Mouse (Mus musculus) B cell, adult 2 months (primary cell): ENCODE results near the gene Xrcc4.
A peak's percentile ranks its signal among the peaks of the same experiment; 100 is the strongest.
"Not testable (repeated sequence)": the region's sequence is repeated elsewhere in the genome, so short reads cannot be mapped to it uniquely, and the experiment has no call there.

Source experiments
- DNase-seq, 2 experiments: peaks; one replicate each; pipeline ENCODE4 v3.0.0; 2022

The Xrcc4 gene

DNA sequence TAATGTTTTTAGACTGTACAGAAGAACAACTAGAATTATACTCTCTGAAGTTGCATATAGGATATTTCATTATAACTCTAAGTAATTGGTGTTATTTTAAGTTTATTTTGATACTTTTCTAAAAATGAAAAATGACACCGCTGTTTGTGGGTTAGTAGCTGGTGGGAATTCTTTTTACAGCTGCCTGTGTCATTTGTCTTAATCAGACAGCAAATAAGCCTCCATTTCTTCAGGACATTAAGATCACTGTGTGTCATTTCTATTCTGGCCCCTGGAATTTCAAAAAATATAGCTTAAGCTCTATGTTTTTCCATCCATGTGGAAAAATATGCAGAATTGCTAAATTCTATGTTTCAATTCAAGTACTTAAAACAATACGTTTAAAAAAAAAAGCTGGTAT lies 287.5 kb downstream of the Xrcc4 start:
- no peak for DNase-seq

DNA sequence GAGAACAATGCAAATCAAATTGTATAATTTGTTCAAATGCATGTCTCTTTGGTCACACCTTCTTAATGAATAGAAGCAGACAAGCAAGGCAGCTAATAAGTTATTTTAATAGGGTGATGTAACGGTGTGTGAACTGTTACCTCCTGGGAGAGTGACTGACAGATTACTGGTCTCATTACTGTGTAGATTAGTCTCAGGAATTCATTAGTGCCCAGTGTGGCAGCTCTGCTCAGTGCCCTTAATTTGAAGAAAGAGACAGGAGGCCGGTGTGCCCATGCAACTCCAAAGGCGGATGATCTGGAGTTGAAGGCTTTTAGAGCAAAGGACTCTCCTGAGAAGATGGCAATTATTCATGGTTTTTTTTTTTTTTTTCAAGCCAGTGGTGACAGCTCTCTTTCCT lies 291.7 kb downstream of the Xrcc4 start:
- no peak for DNase-seq

DNA sequence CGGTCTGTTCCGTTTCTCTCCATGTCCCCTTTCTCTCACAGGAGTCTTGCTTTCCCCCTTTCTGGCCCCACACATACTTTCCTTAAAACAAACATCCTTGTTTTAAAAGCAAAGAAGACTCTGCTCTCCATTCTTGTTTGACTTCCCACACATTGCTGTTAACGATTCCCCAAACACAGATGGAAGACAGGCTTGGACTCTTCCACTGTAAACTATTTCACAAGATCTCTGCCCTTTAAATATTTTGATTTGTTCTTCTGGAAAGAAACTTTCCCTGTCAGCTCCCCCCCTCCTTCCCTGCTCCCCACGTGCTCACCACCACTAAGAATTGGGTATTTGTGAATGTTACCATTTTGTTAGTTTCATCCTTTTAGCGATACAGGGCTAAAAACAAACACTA lies 297.9 kb downstream of the Xrcc4 start:
- DNase-seq: no peak

DNA sequence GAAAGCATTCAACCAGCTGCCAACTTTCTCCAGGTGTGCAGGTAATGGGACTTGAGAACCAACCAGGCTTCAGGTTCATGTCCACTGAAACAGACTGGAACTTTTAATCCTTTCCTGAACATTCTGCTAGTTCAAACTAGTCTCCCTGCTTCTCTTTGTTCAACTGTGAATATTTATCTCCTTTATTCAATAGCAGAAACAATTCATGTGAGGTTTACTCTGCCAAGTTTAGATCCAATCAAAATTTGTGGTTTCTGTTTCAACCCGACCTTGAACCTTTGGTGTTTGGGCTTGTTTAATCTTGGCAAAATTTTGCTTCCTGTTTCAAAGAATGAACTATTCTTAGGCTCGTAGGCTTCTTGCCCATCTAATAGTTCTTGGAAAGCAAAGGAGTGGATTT lies 306.5 kb downstream of the Xrcc4 start:
- DNase-seq: no peak

GRCm38 (mm10) chr13:89780276-89780675 lies 309.1 kb downstream of the Xrcc4 start:
- no peak for DNase-seq

DNA sequence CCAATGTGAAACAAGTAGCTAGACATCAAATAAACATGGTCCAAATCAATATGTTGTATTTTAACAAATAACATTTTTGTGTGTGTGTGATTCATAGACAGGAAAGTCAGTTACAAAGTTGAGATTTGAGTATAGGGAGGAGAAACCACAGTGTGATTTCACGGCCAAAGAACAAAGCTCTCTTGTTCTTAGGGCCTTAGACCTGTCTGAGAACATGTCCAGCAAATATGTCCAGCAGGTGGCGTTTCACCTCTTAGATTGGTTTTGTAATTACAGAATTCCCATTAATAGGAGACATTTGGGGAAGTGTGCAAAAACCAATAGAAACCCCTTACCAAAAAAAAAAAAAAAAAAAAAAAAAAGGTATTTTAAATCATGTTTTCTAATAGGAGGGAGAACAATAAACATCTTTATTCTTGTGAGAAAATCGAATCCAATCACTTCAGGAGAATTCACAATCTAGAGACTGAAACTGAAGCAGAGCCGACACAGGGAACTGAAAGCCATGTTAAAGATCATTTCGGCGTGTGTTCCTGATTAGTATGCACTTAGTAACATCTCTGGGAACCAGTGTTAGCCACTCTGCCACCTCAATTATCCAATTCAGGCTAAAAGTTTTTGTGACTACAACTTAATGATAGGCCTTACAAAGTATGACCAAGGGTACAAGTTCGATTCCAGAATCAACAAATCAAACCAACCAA lies 310.0 kb downstream of the Xrcc4 start:
- peak; percentile 25 to 33 for DNase-seq

- no peak for DNase-seq
Measured at GRCm38 (mm10) chr13:89777764-89778163, 311.6 kb downstream of the Xrcc4 start.

DNA sequence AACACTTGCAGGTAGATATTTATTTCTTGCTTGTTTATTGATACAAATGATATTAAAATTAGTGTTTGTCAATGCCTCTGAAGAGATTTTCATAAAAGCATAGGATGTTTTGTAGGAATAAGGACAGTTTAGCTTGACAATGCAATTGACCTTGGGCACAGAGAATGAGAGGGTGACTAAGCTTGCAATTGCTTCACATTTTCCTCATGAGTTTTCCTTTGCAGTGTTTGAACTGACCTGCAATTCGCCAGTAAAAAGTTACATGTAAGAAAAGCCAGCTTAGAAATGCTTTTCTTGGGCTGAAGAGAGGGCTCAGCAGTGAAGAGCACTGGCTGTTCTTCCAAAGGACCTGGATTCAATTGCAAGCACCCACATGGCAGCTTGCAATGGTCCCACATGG lies 312.3 kb downstream of the Xrcc4 start:
- DNase-seq: no peak

DNA sequence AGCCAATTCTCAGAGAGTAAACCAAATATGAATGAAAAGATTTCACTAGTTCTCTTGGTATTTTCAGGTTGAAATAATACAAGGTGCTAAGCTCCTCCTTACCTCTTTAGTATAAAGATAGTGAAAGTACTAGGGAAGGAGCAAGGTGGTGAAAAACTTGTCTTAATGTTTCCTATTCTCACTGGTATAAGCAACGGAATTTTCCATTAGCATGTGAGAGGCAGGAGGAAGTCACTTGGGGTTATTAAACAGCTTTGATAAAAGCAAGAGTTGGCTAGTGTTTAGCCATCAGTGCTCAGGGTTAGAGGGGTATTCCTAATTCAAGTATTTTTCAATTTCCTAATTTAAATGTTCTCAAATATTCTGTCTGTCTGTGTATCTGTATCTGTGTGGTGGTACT lies 322.9 kb downstream of the Xrcc4 start:
- no peak for DNase-seq

- DNase-seq: no peak
Measured at GRCm38 (mm10) chr13:89765966-89766365, 323.4 kb downstream of the Xrcc4 start.

DNA sequence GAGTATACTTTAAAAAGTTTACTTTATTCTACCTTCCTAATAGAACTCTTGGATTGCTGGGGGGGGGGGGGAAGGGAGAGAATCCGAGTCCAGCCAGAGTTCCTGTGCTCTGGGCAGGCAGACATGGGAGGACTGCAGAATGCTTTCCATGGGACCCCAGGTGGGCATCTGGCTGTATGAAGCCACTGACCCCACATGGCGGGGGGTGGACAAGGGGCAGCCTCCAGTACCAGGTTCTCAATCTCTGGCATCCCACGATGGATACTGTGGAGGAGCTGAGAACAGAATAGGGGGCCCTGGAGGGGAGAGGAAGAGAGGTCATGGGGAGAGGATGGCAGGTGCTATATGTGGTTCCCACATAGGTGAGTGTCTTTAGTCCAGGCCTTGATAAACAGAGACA lies 327.1 kb downstream of the Xrcc4 start:
- DNase-seq: no peak

- DNase-seq: no peak
Measured at GRCm38 (mm10) chr13:89756347-89756746, 333.1 kb downstream of the Xrcc4 start.

GRCm38 (mm10) chr13:89750562-89750961 lies 338.8 kb downstream of the Xrcc4 start:
- DNase-seq: not testable (repeated sequence)

- DNase-seq: no peak
Measured at GRCm38 (mm10) chr13:89743201-89743600, 346.2 kb downstream of the Xrcc4 start.

DNA sequence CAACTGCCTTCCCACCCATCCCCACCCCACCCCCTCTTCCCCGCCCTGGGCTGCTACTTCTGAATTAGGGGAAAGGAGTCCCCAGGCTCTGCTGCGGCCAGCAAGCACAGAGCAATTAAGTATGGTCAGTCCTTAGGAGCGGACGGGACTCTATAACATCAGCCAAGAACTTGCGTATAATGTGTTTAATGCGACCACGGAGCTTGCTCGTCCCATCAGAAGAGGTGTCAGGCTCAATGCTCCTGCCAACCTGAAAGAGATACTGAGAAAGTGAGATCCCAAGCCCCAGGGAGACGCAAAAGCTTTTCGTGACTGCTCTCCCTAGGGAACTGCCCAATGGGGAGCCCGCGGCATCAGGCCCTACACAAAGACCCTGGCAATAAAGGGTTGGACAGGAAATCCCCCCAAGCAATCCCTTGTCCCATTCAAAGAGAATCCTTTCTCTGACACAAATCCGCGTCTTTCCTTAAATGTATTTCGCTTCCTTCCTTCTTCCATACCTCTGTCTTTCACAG lies 346.7 kb downstream of the Xrcc4 start:
- DNase-seq: peak in 1 of 2 experiments; percentile 7

GRCm38 (mm10) chr13:89741766-89742685 lies 347.4 kb downstream of the Xrcc4 start, which contains the start of gene Vcan:
Gene Vcan, minus strand, starts transcription at chr13:89742509.
- peak; percentile 12 to 23 for DNase-seq

DNA sequence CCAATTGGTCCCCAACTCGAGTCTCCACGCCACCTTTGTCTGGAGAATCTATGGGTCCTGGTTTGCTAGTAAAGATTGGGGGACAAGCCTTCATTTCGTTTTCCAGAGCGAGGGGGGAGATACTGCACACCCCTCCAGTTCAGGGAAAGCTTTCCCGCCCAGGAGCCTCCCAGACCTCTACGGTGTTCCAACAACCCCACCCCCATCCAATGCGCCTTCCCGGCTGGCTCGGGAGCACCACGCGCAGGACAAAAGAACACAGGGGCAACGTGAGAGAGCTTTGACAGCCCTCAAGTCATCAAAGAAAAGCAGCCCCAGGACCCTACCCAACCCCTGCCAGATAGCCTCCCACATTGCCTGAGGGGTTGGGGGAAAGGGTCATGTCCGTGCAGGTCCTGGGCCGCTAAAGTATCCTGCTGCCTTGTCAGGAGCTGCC lies 348.3 kb downstream of the Xrcc4 start:
- DNase-seq: peak in 1 of 2 experiments; percentile 9

DNA sequence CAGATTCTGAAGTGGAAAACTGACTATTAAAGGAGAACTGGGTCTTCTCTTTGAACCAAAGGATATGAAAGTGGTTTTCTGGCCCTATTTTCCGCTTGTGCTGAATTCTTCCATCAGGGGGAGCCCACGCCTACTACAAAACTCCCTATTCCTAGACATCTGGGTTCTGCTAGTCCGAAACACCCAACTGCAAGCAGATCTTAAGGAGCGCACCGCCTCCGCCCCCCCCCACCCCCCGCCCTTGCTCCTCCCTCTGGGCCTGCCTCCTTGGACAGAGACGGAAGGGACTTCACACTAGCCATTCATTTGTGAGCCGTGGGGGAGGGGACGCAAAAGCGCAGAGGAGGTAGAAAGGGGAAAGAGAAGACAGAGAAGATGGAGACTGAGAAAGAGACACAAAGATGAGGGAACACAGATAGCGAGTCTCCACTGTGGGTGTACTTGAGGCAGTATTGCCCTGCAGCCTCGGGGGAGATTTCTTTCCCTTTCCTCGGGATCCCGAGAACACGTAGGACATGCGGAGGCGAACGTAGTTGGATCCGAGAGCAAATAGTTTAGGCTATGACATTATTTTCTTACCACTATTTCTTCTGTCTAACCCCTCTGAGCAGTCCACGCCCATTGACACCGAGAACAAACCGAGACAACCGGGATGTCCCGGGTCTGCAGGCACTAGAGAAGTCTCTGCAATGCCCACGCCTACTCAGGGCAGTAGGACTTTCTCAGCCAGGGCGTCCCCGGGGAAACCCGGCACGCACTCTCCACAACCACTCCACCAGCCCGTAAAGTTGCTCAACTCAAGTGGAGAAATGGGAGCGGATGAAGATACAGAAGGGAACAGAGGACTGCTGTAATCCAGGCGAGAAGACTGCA lies 348.9 kb downstream of the Xrcc4 start:
- DNase-seq: peak; percentile 48 to 49

GRCm38 (mm10) chr13:89739696-89740242 lies 349.6 kb downstream of the Xrcc4 start:
- DNase-seq: peak in 1 of 2 experiments; percentile 40

DNA sequence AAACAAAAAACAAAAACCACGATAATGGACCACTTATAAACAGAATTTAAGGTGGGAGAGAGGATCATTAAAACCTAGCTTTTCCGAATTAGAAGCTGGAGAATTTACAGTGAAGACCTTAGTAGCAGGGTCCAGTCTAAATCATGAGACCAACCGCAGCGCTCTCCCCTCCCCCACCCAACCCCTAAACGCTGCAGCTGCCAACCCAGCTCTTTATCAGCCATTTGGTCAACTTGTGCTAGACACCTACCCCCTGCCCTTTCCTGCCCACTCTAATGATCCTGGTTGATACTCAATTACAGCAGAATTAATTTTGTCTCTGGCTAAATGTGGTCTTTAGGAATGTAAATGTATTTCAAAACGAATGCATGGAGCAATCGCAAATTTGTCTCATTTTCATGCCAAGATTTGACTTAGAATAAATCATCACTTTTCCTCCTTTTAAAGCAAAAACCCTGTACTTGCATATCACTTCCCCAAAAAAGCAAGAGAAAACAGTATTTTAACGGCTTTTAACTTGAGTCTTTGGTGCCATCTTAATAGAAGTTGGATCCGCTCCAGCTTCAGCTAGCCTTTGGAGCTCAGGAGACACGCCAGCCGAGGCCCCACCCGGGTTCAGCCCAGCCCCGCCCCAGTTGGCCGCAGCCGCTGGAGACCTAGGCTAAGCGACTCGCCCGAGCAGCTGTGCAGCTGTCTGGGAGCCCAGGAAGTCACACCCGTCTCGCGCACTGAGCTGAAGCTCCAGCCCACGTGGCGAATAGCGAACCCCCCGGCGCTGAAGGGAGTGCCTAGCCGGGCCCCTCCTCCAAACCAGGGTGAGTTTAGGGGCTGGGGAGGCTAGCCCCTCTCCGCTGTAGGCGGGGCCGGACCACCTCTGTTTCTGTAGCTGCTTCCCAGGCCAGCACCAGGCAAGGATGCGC lies 350.4 kb downstream of the Xrcc4 start:
- DNase-seq: peak; percentile 65 to 67

DNA sequence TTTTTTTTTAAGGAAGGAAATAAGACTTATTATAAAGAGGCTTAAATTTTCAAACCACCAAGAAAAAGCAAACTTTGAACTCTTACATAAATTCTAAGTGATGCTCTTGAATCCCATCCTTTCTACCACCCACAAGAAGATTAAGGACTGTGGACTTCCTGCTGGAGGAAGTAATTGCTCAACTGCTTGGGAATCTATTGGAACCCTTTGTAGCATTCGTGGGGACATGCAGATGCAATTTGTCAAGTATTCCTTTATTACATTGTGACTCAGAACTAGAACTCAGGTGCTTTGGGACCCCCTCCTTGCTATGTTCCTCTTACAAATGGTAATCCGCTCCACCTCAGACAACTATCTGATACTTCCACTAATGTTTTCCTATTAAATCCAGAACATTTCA lies 351.1 kb downstream of the Xrcc4 start:
- DNase-seq: no peak
